Mouse (Mus musculus): ENCODE data around the gene Stxbp5.
A peak's percentile ranks its signal among the peaks of the same experiment; 100 is the strongest.

Gene Stxbp5

DNA sequence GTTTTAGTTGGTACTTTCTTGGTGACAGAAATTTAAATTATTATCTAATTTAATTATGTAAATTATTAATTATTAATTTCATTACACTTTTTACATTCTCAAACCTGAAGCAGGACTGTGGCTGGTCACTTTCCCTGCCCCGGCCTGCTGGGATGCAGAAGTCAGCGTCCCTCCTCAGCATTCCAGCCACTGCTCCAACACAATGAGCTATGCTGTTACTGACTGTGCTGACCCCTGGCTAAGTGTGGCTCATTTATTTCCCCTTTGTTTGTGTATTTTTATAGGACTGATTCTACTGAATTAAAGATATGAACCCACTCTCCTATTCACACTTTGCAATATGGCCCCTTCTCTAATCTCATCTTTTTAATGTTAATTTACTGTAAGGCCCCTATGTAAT is 43.0 kb downstream of the Stxbp5 start:
- DNase-seq: no peak

DNA sequence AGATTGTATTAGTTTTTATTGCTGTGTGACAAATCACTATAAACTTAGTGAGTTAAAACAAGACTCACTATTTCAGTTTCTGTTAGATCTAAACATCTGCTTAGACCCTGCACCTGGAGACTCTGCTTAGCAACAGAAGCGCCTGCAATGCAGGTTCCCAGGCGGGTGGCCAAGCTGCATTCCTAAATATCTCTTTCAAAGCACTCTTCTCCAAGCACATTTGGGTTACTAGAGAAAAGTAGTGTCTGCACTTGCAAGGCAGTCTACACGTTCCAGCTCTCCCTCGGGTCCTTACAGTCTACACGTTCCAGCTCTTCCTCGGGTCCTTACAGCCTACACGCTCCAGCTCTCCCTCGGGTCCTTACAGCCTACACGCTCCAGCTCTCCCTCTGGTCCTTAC is 44.1 kb downstream of the Stxbp5 start:
- DNase-seq: no peak

DNA sequence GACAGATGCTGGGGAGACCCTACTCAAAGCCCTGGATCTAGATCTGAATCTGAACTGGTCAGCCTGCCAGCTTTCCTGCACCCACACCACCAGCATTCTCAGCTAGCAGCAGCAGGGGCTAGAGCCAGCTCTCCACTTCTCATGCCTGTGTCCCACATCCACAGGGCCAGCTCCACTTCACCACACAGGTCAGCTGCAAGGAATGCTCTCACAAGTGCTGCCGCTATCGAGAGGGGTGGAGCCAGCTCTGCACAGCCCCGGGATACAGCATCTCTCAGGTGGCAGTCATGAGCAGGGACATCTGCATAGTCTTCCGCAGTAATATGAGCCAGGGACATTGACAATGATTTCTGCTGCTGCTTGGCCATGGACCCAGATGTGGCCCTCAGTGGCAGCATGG is 54.5 kb downstream of the Stxbp5 start:
- DNase-seq: no peak

DNA sequence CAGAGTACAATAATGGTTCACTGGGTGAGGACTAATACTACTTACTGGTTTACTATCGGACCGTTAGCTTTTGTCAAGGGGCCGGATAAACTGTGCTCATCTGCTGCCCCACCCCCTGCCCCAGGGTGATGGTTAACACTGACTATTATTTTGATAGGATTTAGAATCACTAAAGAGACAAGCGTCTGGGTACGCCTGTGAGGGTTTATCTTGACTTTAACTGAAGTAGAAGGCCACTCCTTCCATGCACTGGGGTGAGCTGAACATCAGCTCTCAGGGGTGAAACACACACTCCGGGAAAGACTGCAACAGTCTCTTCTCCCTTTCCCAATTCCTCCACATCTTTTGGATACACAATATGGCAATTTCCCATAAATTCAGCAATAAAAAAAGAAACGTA is 61.5 kb downstream of the Stxbp5 start:
- no peak for DNase-seq

DNA sequence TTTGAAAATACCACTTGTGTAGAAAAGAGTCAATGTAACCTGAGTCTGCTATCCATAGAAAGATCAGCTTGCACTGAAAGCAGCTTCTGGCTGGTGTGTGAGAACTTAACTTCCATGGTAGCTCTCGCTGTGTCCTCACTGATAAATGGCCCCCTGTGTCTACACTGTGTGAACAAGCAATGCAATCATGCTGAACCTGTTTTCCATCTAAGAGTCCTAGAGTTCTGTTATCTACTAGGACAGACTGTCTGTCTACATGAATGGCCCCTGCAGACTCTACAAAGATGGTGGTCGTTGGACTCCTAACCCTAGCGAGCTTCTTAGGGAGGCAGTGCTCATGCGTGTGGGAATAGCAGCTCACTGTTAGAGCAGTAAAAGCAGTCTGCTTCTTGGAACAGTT is 65.9 kb downstream of the Stxbp5 start:
- no peak for DNase-seq

DNA sequence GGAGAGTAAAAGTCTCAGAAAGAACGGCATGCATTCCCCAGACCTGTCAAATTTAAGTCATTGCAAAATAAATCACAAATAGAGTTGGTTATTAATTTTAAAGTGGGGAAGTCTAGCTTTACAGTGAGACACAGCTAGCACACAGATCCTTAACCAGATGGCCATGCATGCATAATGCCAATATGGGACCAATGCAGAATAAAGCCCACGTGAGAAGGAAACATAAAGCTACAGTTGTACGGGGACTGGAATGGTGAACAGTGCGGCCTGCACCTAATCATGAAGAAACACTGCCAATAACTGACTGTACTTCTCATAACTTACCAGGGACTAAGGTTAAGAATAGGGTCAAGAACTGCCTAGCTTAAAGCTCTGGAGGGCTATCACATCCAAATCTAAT is 67.9 kb downstream of the Stxbp5 start:
- DNase-seq: no peak

DNA sequence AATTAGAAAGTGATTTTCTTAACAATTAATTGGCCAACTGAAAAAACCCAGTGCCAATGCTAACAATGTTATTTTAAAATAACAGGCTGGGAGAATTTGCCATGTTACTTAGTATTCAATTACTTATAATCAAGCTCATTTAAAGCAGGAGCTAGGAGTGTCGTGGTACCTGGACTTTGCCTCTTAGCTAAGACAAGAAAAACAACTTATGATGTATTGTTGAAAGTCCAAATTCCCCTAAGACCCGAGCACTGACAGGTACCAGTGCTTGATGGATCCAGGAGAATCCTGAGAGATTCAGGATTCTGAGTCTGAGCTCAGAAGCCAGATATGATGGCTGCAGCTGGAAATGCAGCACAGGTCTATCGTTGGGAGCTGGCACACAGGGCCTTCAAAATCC is 71.1 kb downstream of the Stxbp5 start:
- DNase-seq: no peak

DNA sequence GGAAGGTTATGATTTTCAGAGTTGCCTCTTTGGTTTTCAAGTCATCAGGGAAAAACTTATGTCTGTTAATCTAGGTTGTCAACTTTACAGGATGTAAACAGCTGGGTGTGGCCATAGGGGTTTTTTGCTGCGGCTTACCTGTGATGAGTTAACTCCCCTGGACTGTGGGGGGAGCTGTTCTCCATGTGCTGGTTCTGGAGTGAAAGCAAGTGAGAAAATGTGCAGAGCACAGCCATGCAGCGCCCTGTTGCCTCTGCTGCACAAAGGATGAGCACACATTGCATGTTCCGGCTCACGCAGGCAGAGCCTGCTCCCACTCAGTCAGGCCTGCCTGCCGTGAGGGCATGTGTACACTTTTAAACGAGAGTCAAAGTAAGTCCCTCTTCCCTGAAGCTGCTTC is 79.6 kb downstream of the Stxbp5 start:
- DNase-seq: peak; percentile 33 to 55

DNA sequence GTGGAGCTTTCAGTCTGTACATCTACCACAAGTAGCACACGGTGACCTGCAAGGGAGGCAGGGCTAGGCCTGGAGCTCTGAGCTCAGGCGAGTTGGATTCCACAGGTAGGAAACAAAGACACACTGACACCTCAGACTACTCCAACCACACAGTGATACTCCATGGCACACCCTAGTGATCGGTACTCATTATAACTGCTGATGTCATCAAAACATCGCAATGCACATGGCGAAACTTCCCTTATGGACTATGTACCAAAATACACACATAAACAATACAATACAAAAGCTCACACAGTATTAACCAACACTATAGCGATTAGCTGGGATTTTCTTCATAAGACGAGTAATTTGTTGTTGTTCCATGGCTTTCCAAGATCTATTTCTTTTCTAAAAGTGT is 82.3 kb downstream of the Stxbp5 start:
- DNase-seq: no peak

DNA sequence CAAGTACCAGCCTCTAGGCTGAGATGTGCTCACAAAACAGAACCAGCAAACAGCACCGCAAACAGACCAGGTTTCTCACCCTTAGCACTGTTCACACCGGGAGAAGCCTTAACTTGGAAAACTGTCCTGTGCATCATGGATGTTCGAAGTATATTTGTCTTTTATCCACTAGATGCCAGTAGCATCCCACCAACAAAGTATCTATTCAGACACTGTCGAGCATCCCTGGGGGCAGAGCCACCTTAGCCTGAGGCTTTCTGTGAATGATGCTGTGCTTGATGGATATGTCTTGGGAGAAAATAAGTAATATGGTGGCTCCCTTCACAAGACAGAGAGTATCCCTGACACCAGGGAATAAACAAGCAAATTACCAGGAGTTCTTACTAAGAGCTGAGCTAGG is 87.0 kb downstream of the Stxbp5 start:
- DNase-seq: peak; percentile 30 to 53

DNA sequence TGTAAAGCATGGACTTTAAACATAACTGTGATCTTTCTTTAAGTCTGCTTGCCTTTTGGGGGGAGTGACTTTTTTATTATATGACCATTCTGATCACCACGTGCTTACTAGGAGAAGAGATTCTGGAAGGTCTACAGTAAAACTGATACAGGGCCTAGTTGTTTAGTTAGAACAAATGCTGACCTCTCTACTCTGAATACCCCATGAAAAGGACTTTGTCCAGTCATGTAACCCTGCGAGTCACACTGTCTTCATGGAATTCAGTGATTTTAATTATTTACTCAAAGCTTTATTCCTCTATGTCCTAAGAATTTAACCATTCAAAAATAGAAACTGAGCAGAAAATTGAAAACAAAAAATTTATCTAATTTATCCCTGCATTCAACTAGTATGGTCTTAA is 93.3 kb downstream of the Stxbp5 start:
- DNase-seq: no peak

DNA sequence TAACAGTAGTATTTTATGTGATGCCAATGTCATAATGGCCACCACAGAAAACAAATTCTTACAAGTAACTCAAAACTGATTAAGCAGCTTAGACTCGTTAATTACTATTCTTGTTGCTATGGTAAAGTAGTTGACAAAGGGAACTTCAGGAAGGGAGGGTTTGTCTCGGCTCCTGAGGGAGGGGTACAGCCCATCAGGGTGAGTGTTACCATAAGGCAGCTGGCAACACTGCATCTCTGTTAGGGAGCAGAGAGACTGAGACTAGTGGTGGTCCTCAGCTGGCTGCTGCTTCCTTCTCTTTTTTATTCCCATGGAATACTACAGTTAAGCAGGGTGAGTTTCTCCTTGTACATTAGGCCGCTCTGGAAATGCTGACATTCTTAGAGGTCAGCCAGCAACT is 95.5 kb downstream of the Stxbp5 start:
- DNase-seq: no peak

DNA sequence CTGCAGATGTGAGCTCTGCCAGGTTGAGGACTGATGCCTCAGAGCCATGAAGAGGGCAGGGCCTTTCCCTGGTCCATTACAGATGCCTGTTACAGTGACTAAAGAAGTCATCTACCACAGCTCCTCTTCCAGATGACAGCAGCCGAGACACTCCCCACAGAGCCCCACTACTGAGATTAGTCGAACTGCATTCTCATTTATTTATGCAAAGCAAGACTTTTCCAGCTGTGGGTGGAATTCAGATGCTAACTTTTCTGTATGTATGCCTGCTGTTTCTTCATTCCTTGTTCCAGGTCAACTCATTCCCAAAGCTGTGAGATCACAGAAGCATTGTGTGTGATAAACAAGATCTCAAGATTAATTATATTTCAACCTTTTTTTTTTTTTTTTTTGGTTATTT is 97.8 kb downstream of the Stxbp5 start:
- DNase-seq: no peak

DNA sequence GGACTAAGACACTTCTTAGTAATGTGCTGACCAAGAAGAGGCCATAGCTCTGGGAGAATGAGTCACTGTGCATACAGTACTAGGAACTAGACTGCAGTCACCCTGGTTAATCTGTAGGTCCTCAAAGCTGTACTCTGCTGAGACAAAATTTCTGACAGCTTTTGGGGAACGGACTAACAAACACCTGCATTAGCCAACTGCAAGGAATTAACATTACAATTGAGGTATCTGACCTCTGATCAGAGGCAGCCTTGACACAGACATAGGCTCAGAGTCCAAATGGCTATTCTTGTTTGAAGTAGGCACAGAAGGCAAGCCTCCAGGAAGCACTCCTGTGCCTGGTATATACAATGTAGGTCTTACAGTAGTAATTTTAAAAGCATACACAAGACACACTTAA is 99.3 kb downstream of the Stxbp5 start:
- DNase-seq: no peak

DNA sequence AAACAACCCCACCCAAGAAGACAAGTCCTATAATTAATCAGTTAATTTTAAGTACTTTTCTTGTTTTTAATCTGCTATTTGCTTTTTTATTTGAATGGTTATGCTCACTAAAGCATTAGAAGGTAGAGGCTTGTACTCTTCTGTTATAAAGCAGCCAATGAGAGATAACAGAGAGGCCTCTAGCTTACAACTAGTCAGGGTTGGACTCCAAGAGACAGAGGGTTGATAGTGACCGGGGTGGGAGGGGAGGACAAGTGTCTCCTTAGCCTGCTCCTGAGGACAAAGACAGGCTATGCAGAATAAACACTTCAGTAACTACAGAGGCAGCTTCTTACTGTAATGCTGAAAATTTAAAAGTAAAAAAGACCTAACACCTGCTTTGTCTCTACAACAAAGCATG is 101.8 kb downstream of the Stxbp5 start:
- no peak for DNase-seq

DNA sequence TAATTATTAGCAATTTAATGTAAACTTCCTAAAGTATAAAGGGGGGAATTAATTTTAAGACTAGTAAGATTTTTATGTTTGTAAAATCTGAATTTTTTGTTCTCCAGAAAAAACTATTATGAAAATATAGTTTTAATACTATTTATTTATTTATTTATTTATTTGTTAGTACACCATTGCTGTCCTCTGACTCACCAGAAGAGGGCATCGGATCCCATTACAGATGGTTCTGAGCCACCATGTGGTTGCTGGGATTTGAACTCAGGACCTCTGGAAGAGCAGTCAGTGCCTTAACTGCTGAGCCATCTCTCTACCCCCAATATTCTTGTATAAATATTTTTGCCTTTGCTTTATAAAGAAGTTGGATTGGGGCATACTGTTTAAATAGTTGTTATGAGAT is 104.5 kb downstream of the Stxbp5 start:
- DNase-seq: no peak

DNA sequence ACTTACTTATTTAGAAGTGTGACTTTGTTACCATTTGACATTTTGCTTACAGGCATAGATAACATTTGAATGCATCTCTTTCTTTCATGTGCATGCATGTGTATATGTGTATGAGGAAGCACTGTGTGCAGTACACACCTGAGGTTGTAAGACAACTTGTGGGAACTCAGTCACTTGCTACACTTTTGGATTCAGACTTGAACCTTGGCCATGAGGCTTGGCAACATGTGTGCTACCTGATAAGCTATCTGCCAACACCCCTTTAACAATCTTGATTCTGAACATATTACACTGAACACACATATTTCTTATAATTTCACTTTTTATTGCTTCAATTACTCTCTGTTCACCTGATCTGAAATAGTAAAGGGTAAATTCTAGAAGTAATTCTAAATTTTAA is 106.5 kb downstream of the Stxbp5 start:
- no peak for DNase-seq

DNA sequence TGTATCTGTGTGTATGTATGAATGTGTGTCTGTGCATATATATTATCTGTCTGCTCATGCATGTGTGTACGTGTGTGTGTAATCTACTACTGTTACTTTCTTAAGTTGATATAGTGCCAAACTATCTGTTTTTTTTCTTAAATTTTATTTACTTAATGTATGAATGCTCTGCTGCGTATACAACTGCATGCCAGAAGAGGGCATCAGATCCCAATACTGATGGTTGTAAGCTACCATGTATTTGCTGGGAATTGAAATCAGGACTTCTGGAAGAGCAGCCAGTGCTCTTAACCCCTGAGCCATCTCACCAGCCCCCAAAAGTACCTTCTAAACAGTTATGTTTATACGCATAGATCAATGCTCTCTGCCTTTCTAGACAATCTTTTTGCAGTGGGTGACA is 109.9 kb downstream of the Stxbp5 start:
- no peak for DNase-seq

DNA sequence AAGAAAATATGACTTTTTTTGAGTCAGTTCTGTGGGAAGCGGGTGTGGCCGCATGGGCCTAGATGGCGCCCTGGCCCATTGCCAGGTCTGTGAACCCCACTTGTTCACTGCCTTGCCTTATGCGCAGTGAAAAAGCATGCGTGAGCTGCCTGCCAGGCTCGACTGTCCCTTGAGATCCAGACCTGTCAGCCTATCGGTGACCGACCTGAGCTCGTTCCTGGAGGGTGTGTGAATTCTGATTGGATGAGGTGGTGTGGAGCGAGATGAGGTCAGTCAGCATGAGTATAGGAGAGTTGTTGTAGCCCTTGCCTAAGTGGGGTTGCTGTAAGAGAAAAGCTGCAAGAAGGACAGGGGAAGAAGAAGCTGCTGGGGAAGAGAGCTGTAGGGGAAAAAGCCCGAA is 114.4 kb downstream of the Stxbp5 start:
- peak in 1 of 2 experiments; percentile 22 for DNase-seq

DNA sequence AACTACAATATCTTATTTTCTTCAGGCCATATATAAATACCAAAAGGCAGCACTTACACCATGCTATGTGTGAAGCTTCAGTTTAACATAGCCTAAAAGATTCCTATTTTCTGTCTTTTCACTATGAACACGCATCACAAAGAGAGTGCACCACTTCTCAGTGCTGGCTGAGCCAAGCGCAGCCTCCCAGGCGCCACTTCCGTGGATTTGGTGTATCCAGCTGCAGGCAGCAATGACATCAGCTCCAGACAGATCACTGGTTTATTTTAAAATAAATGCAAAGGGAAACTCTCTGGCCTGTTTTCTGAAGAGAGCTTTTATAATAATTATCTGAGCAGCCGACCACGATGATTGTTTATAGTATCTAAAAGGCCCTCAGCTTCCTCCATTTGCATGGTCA is 115.2 kb downstream of the Stxbp5 start:
- DNase-seq: no peak

DNA sequence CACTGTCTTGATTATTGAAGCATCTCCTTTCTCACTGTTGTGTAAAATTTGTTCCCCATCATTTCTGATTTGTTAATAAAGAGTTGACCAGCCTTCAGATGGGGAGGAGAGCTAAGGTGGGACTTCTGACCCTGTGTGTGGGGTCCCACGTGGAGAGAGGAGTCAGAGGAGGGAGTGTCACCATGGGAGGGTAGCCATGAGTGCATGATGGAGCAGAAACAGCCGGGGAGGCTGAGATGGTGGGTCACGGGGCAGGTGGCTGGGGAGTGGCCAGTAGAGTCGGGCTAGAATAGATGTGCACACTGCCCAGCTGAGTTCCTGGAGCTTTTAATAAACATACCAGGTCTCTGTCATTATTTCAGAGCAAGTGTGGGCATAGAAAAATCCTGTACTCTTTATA is 121.0 kb downstream of the Stxbp5 start:
- no peak for DNase-seq

DNA sequence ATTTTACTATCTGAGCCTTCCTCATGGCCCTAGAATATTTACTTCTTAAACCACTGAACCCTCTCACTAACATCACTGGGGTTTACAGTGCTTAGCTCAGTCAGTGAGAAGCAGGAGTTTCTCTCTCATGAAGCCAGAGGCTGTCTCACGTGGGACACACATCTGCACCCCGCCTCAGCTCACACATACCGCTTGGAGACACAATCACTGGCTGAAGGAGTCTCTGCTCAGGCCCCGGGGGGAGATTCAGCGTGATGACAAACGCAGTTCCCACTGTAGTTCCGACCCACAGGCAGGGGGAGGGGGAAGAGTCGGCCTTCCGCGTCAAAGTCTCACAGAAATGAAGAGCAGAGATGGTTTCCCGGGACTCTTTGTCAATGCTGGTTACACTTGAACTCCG is 130.6 kb downstream of the Stxbp5 start:
- no peak for DNase-seq

DNA sequence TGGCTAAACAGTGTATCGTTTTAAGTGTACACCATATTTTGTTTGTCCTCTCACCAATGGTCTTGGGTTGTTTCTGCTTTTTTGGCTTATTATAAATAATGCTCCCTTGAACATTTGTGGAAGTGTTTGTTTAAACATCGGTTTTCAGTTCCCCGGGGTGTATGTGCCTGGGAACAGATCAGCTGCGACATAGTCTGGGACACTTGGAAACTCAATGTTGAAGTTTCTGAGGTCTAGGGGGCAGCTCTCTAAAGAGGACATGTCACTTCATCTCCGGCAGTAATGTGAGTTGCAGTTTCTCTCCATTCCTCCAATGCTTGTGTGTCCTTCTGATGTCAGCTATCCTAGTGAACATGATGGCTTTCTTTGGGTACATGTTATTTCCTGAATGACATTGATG is 137.0 kb downstream of the Stxbp5 start:
- no peak for DNase-seq

DNA sequence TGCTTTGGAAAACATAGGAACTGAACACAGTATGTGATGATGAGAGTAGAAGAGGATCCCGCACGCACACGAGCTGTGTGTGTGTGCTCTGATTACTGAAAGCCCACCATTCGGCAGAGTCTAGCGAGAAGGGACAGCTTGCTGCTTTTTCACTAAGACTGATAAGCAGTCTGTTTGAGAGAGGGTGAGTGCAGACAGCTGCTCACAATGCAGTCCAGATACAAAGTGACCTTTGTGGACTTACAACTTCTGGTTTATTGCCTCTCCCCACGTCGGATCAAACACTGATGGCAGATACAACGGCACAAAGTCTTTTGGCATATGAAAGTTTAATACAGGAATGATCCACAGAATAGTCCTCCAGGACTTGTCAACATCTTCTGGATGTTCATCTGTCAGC is 140.6 kb downstream of the Stxbp5 start:
- no peak for DNase-seq

DNA sequence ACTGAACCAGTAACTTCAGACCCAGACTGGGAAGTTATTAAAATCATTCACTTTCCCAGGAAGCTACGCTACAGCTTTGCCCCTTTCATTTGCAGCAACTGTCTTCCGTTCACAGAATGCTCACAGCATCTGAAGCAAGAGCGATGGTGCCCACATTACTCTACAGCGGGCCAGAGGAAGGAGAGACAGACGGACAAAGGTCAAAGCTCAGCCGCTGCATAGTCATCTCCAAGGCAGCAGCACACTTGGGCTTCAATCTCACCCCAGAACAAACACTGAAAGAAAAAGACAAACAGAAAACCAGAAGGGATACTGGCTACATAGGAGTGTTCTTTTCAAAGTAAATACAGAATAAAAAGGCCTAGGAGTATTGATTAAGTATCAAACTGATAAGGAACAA is 144.3 kb downstream of the Stxbp5 start:
- no peak for DNase-seq

DNA sequence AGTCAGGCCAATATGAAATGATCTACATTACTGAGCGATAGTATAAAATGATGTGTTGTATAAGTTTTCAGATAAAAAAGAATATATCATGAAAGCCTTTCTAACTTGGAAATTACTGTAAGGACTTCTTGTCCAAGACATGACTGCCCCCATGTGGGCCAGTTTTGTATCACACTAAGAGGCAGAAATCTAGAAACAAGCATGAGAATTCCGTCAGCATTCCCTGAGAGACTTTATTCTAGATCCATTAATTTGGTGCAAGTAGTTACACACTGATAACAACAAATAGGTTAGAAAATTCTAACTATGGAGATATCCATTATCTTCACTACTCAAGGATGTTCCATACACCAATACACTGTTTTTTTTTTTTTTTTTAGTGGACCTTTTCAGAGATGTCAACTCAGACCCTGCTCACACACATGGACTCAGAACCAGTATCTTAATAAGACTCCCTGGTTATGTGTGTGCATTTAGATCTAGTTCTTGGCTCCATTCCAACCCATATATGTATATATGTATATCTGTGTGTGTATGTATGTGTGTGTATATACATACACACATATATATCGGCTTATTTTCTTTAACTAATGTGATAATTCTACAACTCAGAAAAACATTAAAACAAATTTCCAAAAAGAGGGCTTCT is 145.9 kb downstream of the Stxbp5 start:
- DNase-seq: peak; percentile 53 to 80
